Mouse (Mus musculus) brain, embryonic 14.5 days (tissue): Measurements from ENCODE around the gene Kif18a.

ENCODE experiments used
- CTCF ChIP-seq: fragments of 200-500 bp; IDR thresholded peaks from 2 replicates; pipeline ENCODE4 v1.5.1; 2012; ENCODE audit warnings: inconsistent platforms, mild to moderate bottlenecking, moderate library complexity, borderline replicate concordance; ENCODE audit not compliant: insufficient read depth, insufficient read length; ENCODE audit errors: extremely low read depth
- POLR2A ChIP-seq: fragments of 200-500 bp; IDR thresholded peaks from 2 replicates; pipeline ENCODE4 v1.6.1; 2012; ENCODE audit warnings: mild to moderate bottlenecking, inconsistent platforms, borderline replicate concordance; ENCODE audit not compliant: poor library complexity, insufficient read depth, insufficient read length, severe bottlenecking; ENCODE audit errors: extremely low read depth

DNA sequence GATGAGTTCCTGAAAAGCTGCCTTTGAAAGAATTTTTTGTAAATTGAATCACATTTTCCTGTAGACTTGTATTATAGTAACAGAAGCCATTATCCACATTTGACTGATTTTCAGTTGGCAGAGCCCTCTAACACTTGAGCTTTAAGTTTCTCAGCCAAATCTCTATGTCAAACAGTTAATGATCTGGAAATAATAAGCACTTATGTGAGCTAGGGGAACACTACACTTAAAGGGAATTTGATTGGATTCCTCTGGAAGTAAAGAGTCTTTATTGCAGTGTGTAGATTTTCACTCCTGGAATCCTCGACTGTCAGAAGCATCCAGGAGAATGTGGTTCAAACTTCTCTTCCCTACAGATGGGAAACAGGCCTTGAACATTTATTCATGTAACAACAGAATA is 105.7 kb downstream of the Kif18a start:
- no peak for TF ChIP-seq CTCF
- no peak for TF ChIP-seq POLR2A
